Mouse (Mus musculus) kidney, embryonic 15.5 days (tissue): ENCODE results near the gene Mbd5. TPM values are rescaled to one million over a fixed set of nuclear protein-coding genes. Genes with fewer than 3 reads are reported as not detected.

Experiments
- ATAC-seq: fragments of 200-750 bp; cut with Nextera tagmentation; replicated peaks from 2 replicates; pipeline ENCODE4 v1.8.0; 2017; ENCODE audit warnings: moderate TSS enrichment; ENCODE audit not compliant: low FRiP score
- H3K27ac ChIP-seq: fragments of 300-500 bp; sonication (generic); 2 replicates; pipeline ENCODE4 v1.5.1; 2015; ENCODE audit warnings: mild to moderate bottlenecking, inconsistent platforms
- H3K27me3 ChIP-seq: fragments of 300-500 bp; sonication (generic); 2 replicates; pipeline ENCODE4 v1.6.1; 2015; ENCODE audit warnings: inconsistent platforms
- H3K36me3 ChIP-seq: fragments of 300-500 bp; sonication (generic); 2 replicates; pipeline ENCODE4 v1.6.1; 2015; ENCODE audit warnings: inconsistent platforms
- H3K4me1 ChIP-seq: fragments of 300-500 bp; sonication (generic); 2 replicates; pipeline ENCODE4 v1.6.1; 2015; ENCODE audit warnings: inconsistent platforms
- H3K4me2 ChIP-seq: fragments of 300-500 bp; sonication (generic); 2 replicates; pipeline ENCODE4 v1.6.1; 2015; ENCODE audit warnings: moderate library complexity, mild to moderate bottlenecking, inconsistent platforms
- H3K4me3 ChIP-seq: fragments of 300-500 bp; sonication (generic); replicated peaks from 2 replicates; pipeline ENCODE4 v1.5.1; 2015; ENCODE audit warnings: mild to moderate bottlenecking, inconsistent platforms
- H3K9ac ChIP-seq: fragments of 300-500 bp; sonication (generic); 2 replicates; pipeline ENCODE4 v1.6.1; 2015; ENCODE audit warnings: mild to moderate bottlenecking, inconsistent platforms
- H3K9me3 ChIP-seq: fragments of 300-500 bp; sonication (generic); replicated peaks from 2 replicates; pipeline ENCODE4 v1.6.1; 2016; ENCODE audit warnings: inconsistent platforms
- WGBS: fragments of 180-500 bp; shearing (Covaris S2); methylation state at CpG from one replicate; pipeline ENCODE4 v1.1.7; 2015; ENCODE audit warnings: mixed read lengths; 5-methylcytosine and 5-hydroxymethylcytosine counted together
- polyA plus RNA-seq: library from polyadenylated mRNA; unstranded; fragments of >200 nt; fragmentation: Nextera tagmentation; extraction: Ambion mirVana; gene quantifications from 2 replicates; pipeline ENCODE4 v1.2.1, GENCODE M21; 2015

Mbd5 gene
- polyA plus RNA-seq, 1 experiment from 2014 or later = 30.4 TPM

DNA sequence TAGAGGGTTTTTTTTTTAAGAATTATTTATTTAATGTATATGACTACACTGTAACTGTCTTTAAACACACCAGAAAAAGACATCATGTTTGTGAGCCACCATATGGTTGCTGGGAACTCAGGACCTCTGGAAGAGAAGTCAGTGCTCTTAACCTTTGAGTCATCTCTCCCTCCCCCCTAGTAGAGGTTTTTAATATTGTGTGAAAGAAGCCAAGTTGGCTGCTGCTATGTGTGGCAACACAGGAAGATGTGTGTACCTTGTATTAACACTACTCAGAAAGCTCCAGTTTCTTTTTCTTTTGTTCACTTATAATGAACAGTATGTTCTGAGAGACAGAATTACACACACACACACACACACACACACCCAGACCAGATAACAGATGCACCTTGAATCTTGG, 334.3 kb downstream of the Mbd5 start:
- no peak overlapping the region for H3K9ac ChIP-seq
- no peaks in the 10 kb centered on the region for H3K27me3 ChIP-seq
- no peak overlapping the region for H3K4me2 ChIP-seq
- no peak overlapping the region for H3K27ac ChIP-seq
- ATAC-seq = no peak
- no peak overlapping the region for H3K4me3 ChIP-seq
- H3K36me3 ChIP-seq = no peaks in the 10 kb centered on the region
- no peaks in the 10 kb centered on the region for H3K9me3 ChIP-seq
- H3K4me1 ChIP-seq = no peaks in the 10 kb centered on the region

DNA sequence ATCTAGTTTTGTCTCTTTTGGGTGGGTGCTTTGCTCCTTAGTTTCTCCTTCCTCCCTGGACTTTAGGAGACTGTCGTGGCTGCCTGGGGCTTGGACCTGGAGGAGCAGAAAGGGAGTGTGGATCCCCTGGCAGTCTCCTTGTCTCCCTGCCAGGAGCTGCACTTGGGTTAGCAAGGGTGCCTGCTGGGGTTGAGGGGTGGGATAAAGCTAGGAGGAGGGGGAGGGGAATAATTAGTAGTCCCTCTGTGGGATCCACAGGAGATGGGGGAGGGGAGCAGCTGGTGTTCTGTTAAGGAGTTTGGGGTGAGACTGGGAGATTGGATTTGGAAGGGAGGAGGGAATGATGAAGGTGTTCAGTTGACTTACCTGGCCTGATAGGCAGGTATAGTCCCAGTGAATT, 337.7 kb downstream of the Mbd5 start:
- Histone ChIP-seq H3K4me2 (no peak overlapping the region), H3K36me3 (no peaks in the 10 kb centered on the region), H3K27me3 (no peaks in the 10 kb centered on the region), H3K27ac (no peak overlapping the region), H3K4me3 (no peak overlapping the region), H3K9me3 (no peaks in the 10 kb centered on the region), H3K9ac (no peak overlapping the region), H3K4me1 (no peaks in the 10 kb centered on the region)
- WGBS = 14% methylated on average over 1 of the region's 1 CpGs
- no peak for ATAC-seq

DNA sequence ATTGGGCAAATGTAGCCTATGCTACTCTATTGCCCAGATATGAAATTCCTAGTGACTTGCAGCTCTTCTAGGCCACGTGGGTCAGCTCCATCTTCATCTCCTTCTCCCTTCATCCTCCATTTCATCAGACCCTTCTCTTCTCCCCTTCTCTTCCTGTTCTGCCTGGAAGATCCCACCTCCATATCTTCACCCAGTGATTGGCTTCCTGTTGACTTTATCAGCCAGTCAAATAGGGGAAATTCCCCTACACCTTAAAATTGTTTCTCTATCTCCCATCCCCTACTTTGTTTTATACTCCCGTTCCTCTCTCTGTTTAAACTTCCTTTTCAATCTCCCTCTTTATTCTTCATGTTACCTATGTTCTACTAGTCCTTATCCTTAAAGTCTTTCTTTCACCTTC, 342.4 kb downstream of the Mbd5 start:
- Histone ChIP-seq H3K27me3 (no peaks in the 10 kb centered on the region), H3K4me2 (no peak overlapping the region), H3K9me3 (no peaks in the 10 kb centered on the region), H3K27ac (no peak overlapping the region), H3K4me1 (no peaks in the 10 kb centered on the region), H3K36me3 (no peaks in the 10 kb centered on the region), H3K9ac (no peak overlapping the region), H3K4me3 (no peak overlapping the region)
- 83% methylated on average over 2 of the region's 2 CpGs for WGBS
- no peak for ATAC-seq

DNA sequence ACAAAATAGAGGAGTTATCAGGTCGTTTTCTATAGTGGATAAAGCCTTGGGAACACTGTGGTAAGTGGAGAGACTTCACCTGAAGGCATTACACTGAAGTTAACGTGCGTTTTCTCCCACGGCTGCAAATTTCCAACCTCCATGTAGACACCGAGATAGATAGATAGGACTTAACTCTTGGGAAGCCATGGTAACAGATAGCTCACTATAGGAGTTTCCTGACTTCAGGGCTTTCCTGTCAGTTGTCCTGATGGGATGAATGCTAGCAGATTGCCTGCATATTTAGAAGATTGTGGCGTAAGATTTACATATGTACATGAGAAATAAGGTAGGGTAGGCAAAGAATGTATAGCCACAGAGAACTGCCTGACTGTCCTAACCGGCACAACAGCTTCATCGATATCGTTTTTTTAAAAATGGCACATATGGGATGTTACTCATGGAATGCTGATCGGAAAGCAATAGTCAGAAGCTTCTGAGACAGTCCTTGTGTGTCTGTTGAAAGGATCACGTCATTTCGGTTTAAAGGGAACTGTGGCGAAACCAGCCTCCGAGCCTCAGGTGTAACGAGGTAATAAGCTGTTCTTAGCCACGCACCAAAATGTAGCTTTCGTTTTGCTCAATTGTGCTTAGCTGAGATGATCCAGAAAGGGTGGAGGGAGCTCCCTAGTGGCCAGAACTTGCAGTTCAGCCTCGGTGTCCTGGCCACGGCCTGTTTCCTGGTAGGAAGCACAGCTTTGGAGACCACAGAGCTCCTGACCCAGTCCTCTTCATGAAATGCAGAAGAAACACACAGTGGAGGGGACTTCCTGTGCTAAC, 363.5 kb downstream of the Mbd5 start:
- WGBS = 37% methylated on average over 19 of the region's 19 CpGs
- no peaks in the 10 kb centered on the region for H3K4me1 ChIP-seq
- H3K36me3 ChIP-seq = no peaks in the 10 kb centered on the region
- no peaks in the 10 kb centered on the region for H3K9me3 ChIP-seq
- H3K27ac ChIP-seq = no peak overlapping the region
- no peak overlapping the region for H3K9ac ChIP-seq
- peak; percentile 91 for ATAC-seq
- H3K4me3 ChIP-seq = peak overlapping the region; percentile 35
- H3K4me2 ChIP-seq = peak overlapping the region; percentile 49
- no peaks in the 10 kb centered on the region for H3K27me3 ChIP-seq

DNA sequence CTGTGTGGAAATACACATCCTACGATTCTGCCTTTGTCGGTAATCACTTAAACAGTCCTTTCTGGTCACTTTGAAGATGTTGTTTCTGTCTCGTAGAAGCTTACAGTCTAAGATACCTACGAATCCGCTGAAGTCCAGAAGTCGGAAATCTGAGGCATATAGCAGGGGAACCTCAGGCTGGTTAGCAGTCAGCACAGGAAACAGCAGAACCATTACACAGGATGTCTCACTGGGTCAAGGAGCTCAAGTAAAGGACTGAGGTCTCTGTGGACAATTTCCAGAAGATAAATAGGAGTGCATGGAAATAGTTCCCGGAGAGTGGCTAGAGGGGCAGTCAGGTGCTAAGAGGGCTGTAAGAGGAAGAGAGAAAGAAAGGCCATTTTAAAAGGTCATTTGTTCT, 384.3 kb downstream of the Mbd5 start:
- Histone ChIP-seq H3K4me2 (no peak overlapping the region), H3K9me3 (no peaks in the 10 kb centered on the region), H3K27me3 (no peaks in the 10 kb centered on the region), H3K36me3 (no peaks in the 10 kb centered on the region), H3K4me3 (no peak overlapping the region), H3K9ac (no peak overlapping the region), H3K4me1 (no peaks in the 10 kb centered on the region), H3K27ac (no peak overlapping the region)
- no peak for ATAC-seq
- WGBS = 91% methylated on average over 7 of the region's 7 CpGs

DNA sequence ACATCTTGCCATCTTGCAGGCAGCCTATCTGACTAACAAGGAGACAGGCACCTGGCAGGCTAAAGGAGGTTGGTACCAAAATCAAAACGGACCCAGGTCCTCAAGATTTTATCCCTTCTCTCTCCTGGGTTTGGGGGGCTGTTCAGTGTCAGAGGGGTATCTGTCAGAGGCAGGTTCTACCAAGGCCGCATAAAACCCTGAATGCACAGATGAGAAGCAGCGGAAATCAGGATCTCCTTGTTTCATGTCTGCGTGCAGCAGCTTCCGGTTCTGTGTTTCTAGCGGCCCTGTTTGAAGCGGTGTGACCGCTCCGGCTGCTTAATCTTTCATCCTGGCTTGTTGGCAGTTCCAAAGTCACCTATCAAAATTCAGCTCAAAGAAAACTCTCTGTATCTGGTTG, 386.0 kb downstream of the Mbd5 start:
- Histone ChIP-seq H3K4me3 (no peak overlapping the region), H3K27me3 (no peaks in the 10 kb centered on the region), H3K9ac (no peak overlapping the region), H3K4me2 (no peak overlapping the region), H3K9me3 (no peaks in the 10 kb centered on the region), H3K4me1 (no peaks in the 10 kb centered on the region), H3K27ac (no peak overlapping the region), H3K36me3 (no peaks in the 10 kb centered on the region)
- no peak for ATAC-seq
- WGBS = 90% methylated on average over 9 of the region's 9 CpGs

DNA sequence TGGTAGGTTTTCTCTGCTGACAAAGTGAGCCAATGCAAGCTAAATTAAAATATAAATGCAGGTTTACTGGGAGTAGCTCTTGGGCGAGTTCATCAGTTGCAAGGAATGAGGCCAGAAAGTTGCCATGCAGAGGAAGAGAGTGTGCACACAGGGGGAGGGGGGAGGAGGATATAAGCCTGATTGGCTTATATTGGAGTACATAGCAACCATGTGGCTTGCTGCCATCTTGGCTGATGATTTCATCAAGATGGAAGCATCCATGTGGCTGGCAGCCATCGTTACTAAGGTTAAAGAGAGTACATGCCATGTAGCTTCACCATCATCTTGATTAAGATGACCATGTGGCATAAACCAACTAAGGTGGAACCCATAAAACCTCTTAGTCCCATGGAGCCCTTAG, 395.0 kb downstream of the Mbd5 start:
- H3K9ac ChIP-seq = no peak overlapping the region
- 94% methylated on average over 2 of the region's 2 CpGs for WGBS
- no peaks in the 10 kb centered on the region for H3K4me1 ChIP-seq
- H3K9me3 ChIP-seq = no peaks in the 10 kb centered on the region
- H3K4me3 ChIP-seq = no peak overlapping the region
- no peaks in the 10 kb centered on the region for H3K36me3 ChIP-seq
- H3K4me2 ChIP-seq = no peak overlapping the region
- H3K27me3 ChIP-seq = no peaks in the 10 kb centered on the region
- no peak overlapping the region for H3K27ac ChIP-seq
- ATAC-seq = no peak

DNA sequence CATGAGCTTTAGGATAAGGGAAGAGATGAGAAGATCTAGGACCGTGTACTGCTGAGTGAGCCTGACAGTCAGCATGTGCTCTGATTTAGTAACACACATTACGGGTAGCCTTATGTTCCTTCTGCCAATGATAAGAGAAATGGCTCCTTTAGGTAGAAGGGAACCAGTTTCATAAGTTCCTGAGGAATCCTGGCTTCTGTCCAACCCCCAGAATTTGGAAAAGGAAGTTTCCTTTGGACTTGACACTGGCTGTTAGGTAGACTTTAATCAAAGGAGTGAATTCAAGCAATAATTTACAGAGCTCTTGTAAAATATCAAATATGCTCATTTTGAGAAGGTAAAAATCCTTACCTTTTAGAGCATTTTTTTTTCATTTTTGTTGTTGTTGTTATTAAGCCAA, 396.5 kb downstream of the Mbd5 start:
- 60% methylated on average over 2 of the region's 2 CpGs for WGBS
- Histone ChIP-seq H3K9ac (no peak overlapping the region), H3K27me3 (no peaks in the 10 kb centered on the region), H3K9me3 (no peaks in the 10 kb centered on the region), H3K4me1 (no peaks in the 10 kb centered on the region), H3K36me3 (no peaks in the 10 kb centered on the region), H3K27ac (no peak overlapping the region), H3K4me2 (no peak overlapping the region), H3K4me3 (no peak overlapping the region)
- ATAC-seq = no peak

DNA sequence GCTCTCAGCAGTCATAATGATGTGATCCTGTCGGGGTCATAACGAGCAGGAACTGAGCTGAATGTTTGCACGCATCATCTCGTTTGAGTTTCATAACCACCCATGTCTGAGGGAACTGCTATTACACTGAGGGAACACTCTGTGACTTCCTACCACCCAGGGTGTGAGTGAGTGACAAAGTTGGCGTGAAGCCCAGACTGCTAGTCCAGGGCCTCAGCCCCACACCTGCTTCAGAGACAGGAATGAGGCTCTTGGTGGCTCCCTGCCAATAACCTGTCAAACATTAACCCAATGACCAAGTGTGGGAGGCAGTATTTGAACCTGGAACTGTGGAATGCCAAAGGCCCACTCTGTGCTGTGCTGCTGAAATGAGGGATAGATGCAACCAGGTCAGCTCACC, 400.5 kb downstream of the Mbd5 start:
- H3K27me3 ChIP-seq = no peaks in the 10 kb centered on the region
- 34% methylated on average over 5 of the region's 5 CpGs for WGBS
- no peak overlapping the region for H3K9ac ChIP-seq
- no peaks in the 10 kb centered on the region for H3K4me1 ChIP-seq
- H3K27ac ChIP-seq = no peak overlapping the region
- no peaks in the 10 kb centered on the region for H3K9me3 ChIP-seq
- no peak overlapping the region for H3K4me3 ChIP-seq
- H3K36me3 ChIP-seq = no peaks in the 10 kb centered on the region
- no peak overlapping the region for H3K4me2 ChIP-seq
- ATAC-seq = peak; percentile 95

DNA sequence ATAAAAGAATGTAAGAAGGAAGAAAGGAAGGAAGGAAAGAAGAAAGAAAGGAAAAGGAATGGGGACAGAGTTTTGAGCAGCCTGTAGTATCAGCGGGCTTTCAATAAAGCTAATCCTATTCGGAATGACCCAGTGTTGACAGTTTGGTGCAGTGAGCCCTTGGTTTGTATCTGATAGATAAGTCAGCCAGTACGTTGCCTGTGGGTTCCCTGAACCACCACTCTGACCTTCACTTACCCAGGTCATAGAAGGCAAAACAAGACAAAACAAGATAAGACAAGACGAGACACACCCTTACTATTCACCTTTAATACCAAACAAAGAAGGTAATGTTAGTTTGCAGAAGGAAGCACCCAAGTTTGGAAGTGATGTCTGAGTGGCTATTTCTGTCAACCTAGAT, 401.5 kb downstream of the Mbd5 start:
- WGBS = 85% methylated on average over 4 of the region's 4 CpGs
- Histone ChIP-seq H3K36me3 (no peaks in the 10 kb centered on the region), H3K4me1 (no peaks in the 10 kb centered on the region), H3K4me3 (no peak overlapping the region), H3K4me2 (no peak overlapping the region), H3K9me3 (no peaks in the 10 kb centered on the region), H3K9ac (no peak overlapping the region), H3K27ac (no peak overlapping the region), H3K27me3 (no peaks in the 10 kb centered on the region)
- ATAC-seq = no peak

DNA sequence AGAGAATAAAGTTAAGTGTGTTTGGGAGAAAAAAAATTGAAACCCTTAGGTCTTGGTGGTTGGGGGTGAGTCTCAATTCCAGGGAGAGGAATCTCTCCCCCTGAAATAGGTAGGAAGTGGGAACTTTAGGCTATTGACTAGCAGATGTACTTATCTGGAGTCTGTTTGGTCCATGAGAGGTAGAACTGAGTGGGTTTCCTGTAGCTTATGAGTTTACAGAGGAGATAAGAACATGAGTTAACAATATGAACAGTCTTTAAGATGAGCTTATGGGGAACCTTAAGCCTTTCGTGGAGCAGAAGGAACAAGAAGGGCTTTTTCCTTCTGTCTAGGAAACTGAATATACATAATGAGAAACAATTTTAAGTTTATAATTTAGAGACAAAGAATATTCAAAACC, 404.8 kb downstream of the Mbd5 start:
- H3K4me1 ChIP-seq = peaks cover 2% of the 10 kb centered on the region
- H3K9ac ChIP-seq = no peak overlapping the region
- no peaks in the 10 kb centered on the region for H3K27me3 ChIP-seq
- H3K27ac ChIP-seq = no peak overlapping the region
- ATAC-seq = no peak
- WGBS = 94% methylated on average over 1 of the region's 1 CpGs
- no peaks in the 10 kb centered on the region for H3K9me3 ChIP-seq
- no peaks in the 10 kb centered on the region for H3K36me3 ChIP-seq
- no peak overlapping the region for H3K4me3 ChIP-seq
- H3K4me2 ChIP-seq = no peak overlapping the region

DNA sequence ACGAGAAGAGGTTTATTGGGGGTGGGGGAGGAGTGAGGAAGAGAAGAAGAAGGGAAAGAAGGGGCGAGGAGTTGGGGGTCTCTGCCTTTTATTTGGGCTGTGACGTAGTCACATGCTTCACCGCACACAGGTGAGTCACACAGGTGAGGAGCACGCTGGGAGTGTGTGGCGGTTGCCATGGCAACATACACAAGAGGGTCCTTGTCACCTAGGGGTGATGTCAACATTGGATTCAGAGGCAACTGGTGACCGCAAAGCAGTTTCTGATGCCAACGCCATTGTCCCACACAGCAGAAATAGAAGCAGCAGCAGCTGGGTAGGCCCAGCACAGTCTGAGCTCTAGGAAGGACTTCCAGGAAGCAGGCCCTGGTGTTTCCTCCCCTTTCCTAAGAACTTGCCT, 406.6 kb downstream of the Mbd5 start:
- H3K4me2 ChIP-seq = no peak overlapping the region
- no peaks in the 10 kb centered on the region for H3K9me3 ChIP-seq
- H3K9ac ChIP-seq = no peak overlapping the region
- no peak overlapping the region for H3K27ac ChIP-seq
- ATAC-seq = no peak
- no peaks in the 10 kb centered on the region for H3K27me3 ChIP-seq
- H3K4me1 ChIP-seq = peaks cover 5% of the 10 kb centered on the region
- WGBS = 69% methylated on average over 8 of the region's 8 CpGs
- H3K36me3 ChIP-seq = no peaks in the 10 kb centered on the region
- H3K4me3 ChIP-seq = no peak overlapping the region

DNA sequence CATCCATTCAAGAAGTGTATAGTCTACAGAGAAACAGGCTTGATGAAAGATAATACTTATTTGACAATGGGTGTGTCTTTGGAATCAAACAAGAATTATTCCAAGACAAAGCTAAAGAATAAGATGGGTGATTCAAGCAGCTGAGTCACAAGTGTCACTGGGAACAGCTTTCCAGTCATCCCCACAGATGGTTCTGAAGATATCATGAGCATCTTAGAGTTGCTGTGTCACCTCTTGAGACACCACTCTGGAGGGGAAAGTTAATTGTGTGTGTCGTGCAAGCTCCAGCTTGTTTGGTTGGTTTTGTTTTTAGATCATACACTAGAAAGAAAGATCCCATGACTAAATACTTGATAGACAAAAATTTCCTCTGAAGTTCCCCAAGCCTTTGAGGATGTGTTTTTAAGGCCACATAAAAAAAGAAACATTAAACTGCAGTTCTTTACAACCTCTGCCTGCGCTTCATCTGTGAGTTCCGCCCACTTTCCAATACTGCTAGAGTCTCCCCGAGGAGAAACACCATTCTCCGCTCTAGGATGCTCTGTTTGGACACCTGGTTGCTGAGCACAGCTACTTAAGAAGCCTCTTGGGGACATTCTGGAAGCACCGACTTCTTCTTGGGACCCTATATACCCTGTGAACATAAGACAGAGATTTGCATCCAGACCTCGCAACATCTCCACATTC, 409.0 kb downstream of the Mbd5 start:
- H3K27ac ChIP-seq = no peak overlapping the region
- WGBS = 73% methylated on average over 7 of the region's 7 CpGs
- no peak overlapping the region for H3K4me2 ChIP-seq
- H3K9ac ChIP-seq = no peak overlapping the region
- H3K4me3 ChIP-seq = no peak overlapping the region
- no peak for ATAC-seq
- H3K27me3 ChIP-seq = no peaks in the 10 kb centered on the region
- no peaks in the 10 kb centered on the region for H3K9me3 ChIP-seq
- H3K36me3 ChIP-seq = no peaks in the 10 kb centered on the region
- peaks cover 5% of the 10 kb centered on the region for H3K4me1 ChIP-seq
